Mouse (Mus musculus): ENCODE results near the gene Cd274.

The Cd274 gene

DNA sequence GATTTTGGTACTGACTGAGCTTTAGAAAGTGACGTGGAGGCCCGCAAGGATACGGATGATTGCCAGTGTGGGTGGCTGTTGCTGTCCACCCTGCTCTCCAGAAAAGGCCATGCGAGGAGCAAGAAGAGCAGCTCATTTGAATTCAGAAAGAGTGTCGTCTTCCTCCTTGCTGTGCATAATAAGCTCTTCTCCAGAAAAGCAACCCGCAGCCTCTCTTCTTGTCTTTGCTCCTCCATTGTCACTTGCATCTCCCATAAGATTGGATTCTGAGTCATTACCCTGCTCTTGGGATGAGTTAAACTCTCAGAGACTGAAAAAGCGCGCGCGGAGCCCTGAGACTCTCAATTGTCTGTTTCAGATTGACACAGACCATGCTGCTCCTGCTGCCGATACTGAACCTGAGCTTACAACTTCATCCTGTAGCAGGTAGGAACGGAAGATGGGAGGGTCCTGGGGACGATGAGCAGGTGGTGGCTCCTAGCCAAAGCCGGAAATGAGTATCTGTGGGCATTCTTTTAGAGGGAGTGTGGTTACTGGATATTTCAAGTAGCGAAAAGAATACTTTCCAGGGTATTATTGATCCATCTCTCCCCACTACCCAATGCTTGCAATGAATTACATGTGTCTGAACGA, 54.9 kb downstream of the Cd274 start:
- no peak for DNase-seq (ENCODE audit: extremely low spot score, low read depth, low spot score)

DNA sequence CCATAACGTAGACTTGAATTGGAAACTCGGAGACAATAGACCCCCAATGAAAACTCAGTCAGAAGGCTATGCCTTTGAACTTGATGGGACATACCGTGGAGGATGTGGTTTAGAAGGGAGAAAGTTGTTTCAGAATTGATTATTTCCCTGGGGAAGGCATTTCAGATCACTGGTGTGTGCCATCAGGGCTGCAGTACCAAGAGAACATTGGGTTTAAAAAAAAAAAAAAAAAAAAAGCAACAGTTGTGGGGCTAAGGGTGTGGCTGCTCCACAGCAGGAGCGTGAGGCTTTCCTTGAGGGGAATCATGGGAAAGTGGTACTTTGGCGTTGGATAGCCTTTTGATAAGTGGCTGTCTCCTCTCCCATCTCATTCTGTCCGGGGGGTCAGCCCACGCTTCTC, 55.5 kb downstream of the Cd274 start:
- no peak for DNase-seq (ENCODE audit: extremely low spot score, low read depth, low spot score)

DNA sequence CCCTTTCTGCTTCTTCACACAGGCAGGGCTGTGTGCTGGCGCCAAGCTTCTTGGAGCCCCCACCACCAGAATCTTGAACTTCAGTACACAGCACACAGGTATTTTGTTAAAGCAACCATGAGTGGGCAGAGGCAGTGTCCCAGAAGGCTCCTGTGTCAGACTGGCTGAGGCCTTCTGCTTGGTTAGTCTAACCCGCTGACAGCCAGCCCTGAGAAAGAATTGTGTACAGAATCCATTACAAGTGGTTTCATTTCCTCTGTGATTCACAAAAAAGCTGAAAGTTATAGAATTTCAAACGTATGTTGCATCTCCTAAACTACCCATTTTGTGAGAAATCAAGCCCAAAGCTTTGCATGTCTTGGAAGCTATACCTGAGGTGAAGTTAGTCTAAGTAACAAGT, 63.3 kb downstream of the Cd274 start:
- DNase-seq (ENCODE audit: extremely low spot score, low read depth, low spot score), result no peak

DNA sequence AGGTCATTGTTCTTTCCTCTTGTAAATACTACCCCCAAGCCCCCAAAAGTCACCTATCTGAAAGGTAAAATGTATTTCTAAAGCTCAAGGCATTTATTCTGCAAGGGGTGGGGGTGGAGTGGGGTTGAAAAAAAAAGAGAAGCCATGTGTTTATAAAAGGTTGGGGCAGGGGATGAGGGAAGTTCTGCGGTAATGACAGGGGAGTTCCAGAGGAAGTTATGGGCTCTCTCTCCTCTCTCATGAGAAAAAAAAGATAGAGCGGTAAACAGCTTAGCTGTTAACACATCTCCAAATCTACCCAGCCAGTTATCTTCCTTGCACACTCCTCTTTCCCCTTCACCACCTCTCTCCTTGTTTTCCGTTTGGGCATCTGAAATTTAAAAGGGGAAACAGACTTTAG, 63.7 kb downstream of the Cd274 start:
- DNase-seq (ENCODE audit: extremely low spot score, low read depth, low spot score), result no peak

DNA sequence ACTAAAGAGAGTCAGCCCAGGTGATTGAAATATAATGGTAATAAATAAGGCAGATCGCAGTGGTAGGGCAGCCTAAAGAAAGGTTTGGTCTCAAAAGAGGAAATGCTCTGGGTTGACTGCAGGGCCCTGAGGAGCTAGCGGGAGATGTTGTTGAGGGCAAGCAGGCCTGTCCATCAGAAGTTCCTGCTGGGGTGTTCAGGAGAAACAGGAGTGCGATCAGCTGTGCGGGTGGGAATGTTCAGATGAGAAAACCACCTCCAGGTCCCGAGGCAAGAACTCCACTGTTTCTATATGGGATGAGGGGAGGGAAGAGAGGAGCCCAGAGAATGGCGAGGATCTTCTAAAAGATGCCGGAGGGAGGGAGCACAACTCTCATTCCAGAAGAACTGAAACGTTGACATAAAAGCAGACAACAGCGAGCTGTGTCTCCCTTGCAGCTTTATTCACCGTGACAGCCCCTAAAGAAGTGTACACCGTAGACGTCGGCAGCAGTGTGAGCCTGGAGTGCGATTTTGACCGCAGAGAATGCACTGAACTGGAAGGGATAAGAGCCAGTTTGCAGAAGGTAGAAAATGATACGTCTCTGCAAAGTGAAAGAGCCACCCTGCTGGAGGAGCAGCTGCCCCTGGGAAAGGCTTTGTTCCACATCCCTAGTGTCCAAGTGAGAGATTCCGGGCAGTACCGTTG, 69.7 kb downstream of the Cd274 start:
- no peak for DNase-seq (ENCODE audit: extremely low spot score, low read depth, low spot score)
